Mouse (Mus musculus): ENCODE data around the gene Gtsf1.
"Not testable (repeated sequence)": the region's sequence is repeated elsewhere in the genome, so short reads cannot be mapped to it uniquely, and the experiment has no call there.

Gtsf1 gene

GRCm38 (mm10) chr15:103430241-103430640 lies at the start of gene Gtsf1:
Gene Gtsf1 (minus strand): TSS chr15:103430470.
- DNase-seq, result no peak

GRCm38 (mm10) chr15:103479080-103479606 lies 48.9 kb upstream of the Gtsf1 start:
- DNase-seq, result no peak

- DNase-seq, result no peak
Observed at GRCm38 (mm10) chr15:103473769-103474168, 43.5 kb upstream of the Gtsf1 start.

GRCm38 (mm10) chr15:103473182-103473581 lies 42.9 kb upstream of the Gtsf1 start:
- no peak for DNase-seq

GRCm38 (mm10) chr15:103472265-103472664 lies 42.0 kb upstream of the Gtsf1 start:
- no peak for DNase-seq

GRCm38 (mm10) chr15:103471488-103472194 lies 41.4 kb upstream of the Gtsf1 start:
- DNase-seq, result no peak

- DNase-seq, result no peak
Observed at GRCm38 (mm10) chr15:103462539-103463261, 32.4 kb upstream of the Gtsf1 start.

GRCm38 (mm10) chr15:103454449-103454848 lies 24.2 kb upstream of the Gtsf1 start:
- DNase-seq, result no peak

- peak; percentile 72 to 77 for DNase-seq
Observed at GRCm38 (mm10) chr15:103453551-103454218, 23.4 kb upstream of the Gtsf1 start, which contains the start of gene Nckap1l. Gene Nckap1l (plus strand): TSS chr15:103453794.

GRCm38 (mm10) chr15:103448369-103448768 lies 18.1 kb upstream of the Gtsf1 start, which contains the start of gene Gtsf2:
Gene Gtsf2 (minus strand): TSS chr15:103448469.
- DNase-seq, result no peak

- not testable (repeated sequence) for DNase-seq
Observed at GRCm38 (mm10) chr15:103445966-103446365, 15.7 kb upstream of the Gtsf1 start.

GRCm38 (mm10) chr15:103427017-103427416 lies 3.3 kb downstream of the Gtsf1 start:
- no peak for DNase-seq

GRCm38 (mm10) chr15:103405586-103405985 lies 24.7 kb downstream of the Gtsf1 start:
- not testable (repeated sequence) for DNase-seq

- no peak for DNase-seq
Observed at GRCm38 (mm10) chr15:103401361-103401760, 28.9 kb downstream of the Gtsf1 start.

GRCm38 (mm10) chr15:103393577-103393976 lies 36.7 kb downstream of the Gtsf1 start:
- DNase-seq, result no peak

- no peak for DNase-seq
Observed at GRCm38 (mm10) chr15:103388556-103389145, 41.6 kb downstream of the Gtsf1 start.

- no peak for DNase-seq
Observed at GRCm38 (mm10) chr15:103383771-103384488, 46.3 kb downstream of the Gtsf1 start.

- no peak for DNase-seq
Observed at GRCm38 (mm10) chr15:103382795-103383406, 47.4 kb downstream of the Gtsf1 start.

GRCm38 (mm10) chr15:103382075-103382474 lies 48.2 kb downstream of the Gtsf1 start:
- no peak for DNase-seq

GRCm38 (mm10) chr15:103378665-103379356 lies 51.5 kb downstream of the Gtsf1 start:
- DNase-seq, result no peak
